Mouse (Mus musculus) skeletal muscle tissue, adult 2 months (tissue): ENCODE measurements at regions not wholly inside any gene's neighbourhood (a gene's known extent, or its start where the extent isn't known, plus 50 kb on each side); places are given as distances from the start of the nearest gene placed in this dataset.
"Not testable (repeated sequence)": the region's sequence is repeated elsewhere in the genome, so short reads cannot be mapped to it uniquely, and the experiment has no call there.

Experiments used
- DNase-seq: peaks from one replicate; pipeline ENCODE4 v3.0.0-alpha.2; 2012; ENCODE audit warnings: low read depth, low spot score

DNA sequence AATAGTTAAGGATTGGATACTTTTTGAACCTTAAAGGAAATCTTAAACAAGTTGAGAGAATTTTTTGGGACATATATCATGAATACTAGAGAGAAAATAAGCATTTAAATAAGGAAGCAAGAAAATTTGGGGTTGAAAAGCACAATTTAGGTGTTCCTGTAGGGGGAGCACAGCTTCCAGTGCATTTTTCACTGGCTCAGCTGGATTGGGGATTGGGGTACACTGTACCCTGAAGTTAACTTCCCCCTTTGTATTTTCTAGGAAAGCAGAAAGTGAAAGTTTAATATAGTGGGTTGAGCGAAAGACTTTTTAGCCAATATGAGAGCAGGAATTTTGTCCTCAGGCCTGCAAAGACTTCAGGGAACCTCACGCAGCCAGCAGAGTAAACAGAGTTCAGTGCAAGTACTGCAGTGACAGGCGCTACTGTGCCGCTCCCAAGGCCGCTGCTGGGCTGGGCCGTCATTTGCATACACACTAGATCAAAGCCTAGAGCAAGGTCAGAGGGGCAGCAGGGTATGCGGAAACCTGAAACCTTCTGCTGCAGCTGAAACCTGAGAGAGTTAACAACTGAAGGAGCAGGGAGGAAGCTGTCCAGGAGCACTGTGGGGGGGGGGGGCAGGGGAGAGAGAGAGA, 1111.4 kb downstream of the H2al1n start:
- DNase-seq: peak; percentile 3

DNA sequence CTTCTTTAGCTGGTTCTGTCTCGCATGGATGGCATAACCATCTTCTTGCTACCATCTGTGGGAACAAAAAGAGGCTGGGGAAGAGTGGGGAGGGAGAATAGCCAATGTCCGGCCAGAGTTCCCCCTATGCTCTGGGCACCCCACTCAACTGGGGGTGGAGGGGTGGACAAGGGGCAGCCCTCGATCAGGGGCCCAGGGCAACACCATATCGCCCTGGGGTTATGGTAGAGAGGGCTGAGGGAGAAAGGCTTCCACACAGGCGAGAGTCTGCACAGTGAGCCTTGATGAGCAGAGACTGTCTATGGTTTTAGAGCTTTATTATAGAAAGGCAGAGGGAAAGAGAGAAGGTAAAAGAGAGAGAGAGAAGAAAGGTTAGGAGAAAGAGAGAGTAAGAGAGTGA, 1112.0 kb downstream of the H2al1n start:
- DNase-seq: no peak

DNA sequence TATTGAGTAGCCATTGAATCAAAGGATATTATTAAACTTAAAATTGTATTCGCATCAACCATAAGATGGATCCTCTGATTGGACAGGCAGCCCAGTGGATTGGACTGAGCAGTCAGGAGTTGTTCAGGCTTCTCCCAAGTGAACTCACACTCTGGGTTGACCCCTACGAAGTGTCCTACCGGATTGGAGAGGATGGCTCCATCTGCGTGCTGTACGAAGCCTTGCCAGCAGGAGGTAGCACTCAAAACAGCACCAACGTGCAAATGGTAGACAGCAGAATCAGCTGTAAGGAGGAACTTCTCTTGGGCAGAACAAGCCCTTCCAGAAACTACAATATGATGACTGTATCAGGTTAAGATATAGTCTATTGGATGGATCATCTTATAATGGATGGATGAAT, 1154.2 kb downstream of the H2al1n start:
- DNase-seq: not testable (repeated sequence)
